8 mouse cellular contexts compared by ENCODE assay signal in genomic region chr11:117963872-117964271, GRCm38 (mm10). TPM values are rescaled to one million over a fixed set of nuclear protein-coding genes. Genes with fewer than 3 reads are reported as not detected.
DNase-seq lines count a peak whose midpoint lies in the region; ATAC-seq and TF ChIP-seq lines count a peak whose summit lies in the region.

No protein-coding gene starts in this region.

- H3K9ac ChIP-seq in heart, adult 2 months (ENCODE audit: low read depth, low read length): peak overlapping the region; percentile 68
- peak overlapping the region; percentile 45; the same call in 1 of the 2 replicates for H3K9ac ChIP-seq in forebrain, embryonic 11.5 days (ENCODE audit: low read length)
- H3K9ac ChIP-seq in liver, embryonic 14.5 days (replicated peaks): no peak overlapping the region; the same call in 1 of the 2 replicates

- H3K79me3 ChIP-seq in C2C12 (ENCODE audit: low read depth): peaks cover 35% of the 10 kb centered on the region

- H3K27me3 ChIP-seq in heart, adult 2 months (ENCODE audit: control insufficient read depth, insufficient read depth, low read length): no peaks in the 10 kb centered on the region
- H3K27me3 ChIP-seq in C2C12 (ENCODE audit: control insufficient read depth, insufficient read depth, insufficient read length): no peaks in the 10 kb centered on the region
- H3K27me3 ChIP-seq in forebrain, embryonic 11.5 days (ENCODE audit: control insufficient read depth, insufficient read depth, low read length): peaks cover 19% of the 10 kb centered on the region; the same call in 1 of the 2 replicates
- H3K27me3 ChIP-seq in liver, embryonic 14.5 days (ENCODE audit: control insufficient read depth, insufficient read depth, low read length): peaks cover 41% of the 10 kb centered on the region

- TF ChIP-seq EP300 in heart, adult 2 months (IDR thresholded peaks at IDR 0.05; ENCODE audit: insufficient read depth, low read depth, low read length): no peak
- no peak for TF ChIP-seq EP300 in liver, embryonic 14.5 days (IDR thresholded peaks at IDR 0.05; ENCODE audit: low read depth)

- no peaks in the 10 kb centered on the region for H3K9me3 ChIP-seq in forebrain, embryonic 11.5 days (ENCODE audit: control insufficient read depth, low read length)
- H3K9me3 ChIP-seq in liver, embryonic 14.5 days (ENCODE audit: control insufficient read depth, low read length): no peaks in the 10 kb centered on the region

- peak overlapping the region; percentile 49 for H3K4me3 ChIP-seq in heart, adult 2 months
- no peak overlapping the region for H3K4me3 ChIP-seq in C2C12 (ENCODE audit: insufficient read depth, poor library complexity, severe bottlenecking)
- peak overlapping the region; percentile 29 for H3K4me3 ChIP-seq in forebrain, embryonic 11.5 days (ENCODE audit: low read depth, low read length)
- peak overlapping the region; percentile 25 to 35 for H3K4me3 ChIP-seq in liver, embryonic 14.5 days (ENCODE audit: insufficient read depth in 1 of 2, low read depth in 2 of 2, low read length in 2 of 2)

- H3K4me2 ChIP-seq in forebrain, embryonic 11.5 days (ENCODE audit: low read depth, low read length, severe bottlenecking): peak overlapping the region; percentile 75
- H3K4me2 ChIP-seq in liver, embryonic 14.5 days (ENCODE audit: low read depth): peak overlapping the region; percentile 65

- peak overlapping the region; percentile 89 for H3K27ac ChIP-seq in heart, adult 2 months
- H3K27ac ChIP-seq in forebrain, embryonic 11.5 days (ENCODE audit: low read depth, low read length): peak overlapping the region; percentile 33
- no peak overlapping the region for H3K27ac ChIP-seq in liver, embryonic 14.5 days

- 7% methylated on average over 9 of the region's 9 CpGs for WGBS in heart, adult 2 months
- 2% methylated on average over 9 of the region's 9 CpGs for WGBS in forebrain, embryonic 11.5 days
- 2% methylated on average over 9 of the region's 9 CpGs for WGBS in liver, embryonic 14.5 days (ENCODE audit: insufficient replicate concordance)

- ATAC-seq in forebrain, embryonic 11.5 days (replicated peaks; ENCODE audit: low FRiP score): no peak
- no peak for ATAC-seq in liver, embryonic 14.5 days (ENCODE audit: insufficient read depth)

- TF ChIP-seq POLR2A in heart, adult 2 months (IDR thresholded peaks at IDR 0.05; ENCODE audit: insufficient read depth, low read depth, low read length): no peak

- no peak for TF ChIP-seq CTCF in heart, adult 2 months (IDR thresholded peaks at IDR 0.05)
- no peak for TF ChIP-seq CTCF in C2C12 (IDR thresholded peaks at IDR 0.05; ENCODE audit: control insufficient read depth, insufficient read depth, insufficient read length)
- TF ChIP-seq CTCF in liver, embryonic 14.5 days (IDR thresholded peaks at IDR 0.05; ENCODE audit: low read depth): no peak

- no peaks in the 10 kb centered on the region for H3K36me3 ChIP-seq in heart, adult 2 months (ENCODE audit: control insufficient read depth, insufficient read depth, low read length)
- peaks cover 31% of the 10 kb centered on the region for H3K36me3 ChIP-seq in C2C12 (ENCODE audit: control insufficient read depth, insufficient read depth)
- H3K36me3 ChIP-seq in forebrain, embryonic 11.5 days (ENCODE audit: control insufficient read depth, insufficient read depth, low read length): no peaks in the 10 kb centered on the region
- peaks cover 9% of the 10 kb centered on the region for H3K36me3 ChIP-seq in liver, embryonic 14.5 days (replicated peaks; ENCODE audit: control insufficient read depth, insufficient read depth, low read depth)

- intact Hi-C loops in heart, adult 2 months (cut with DNase I): loop anchor here (2.0 to 5.0 kb wide), 2 partner anchors 31 to 138 kb away; no protein-coding TSS in a partner anchor

- no peak for DNase-seq in heart, adult 2 months
- no peak for DNase-seq in heart, adult 9 months (ENCODE audit: low spot score in 2 of 2)
- no peak for DNase-seq in forebrain, embryonic 11.5 days (ENCODE audit: low spot score)
- no peak for DNase-seq in liver, embryonic 14.5 days (ENCODE audit: low read depth in 3 of 3, low spot score in 3 of 3)
- no peak for DNase-seq in retina, postnatal 1 day
- DNase-seq in layer of hippocampus, adult 11-12 months (ENCODE audit: low spot score): no peak
- DNase-seq in left cerebral cortex, adult 11 months (ENCODE audit: low spot score): no peak

- H3K79me2 ChIP-seq in heart, adult 2 months (replicated peaks; ENCODE audit: control insufficient read depth, insufficient read depth, low read length): no peaks in the 10 kb centered on the region
- peaks cover 44% of the 10 kb centered on the region for H3K79me2 ChIP-seq in C2C12 (ENCODE audit: control insufficient read depth, insufficient read depth)

- peaks cover 32% of the 10 kb centered on the region for H3K4me1 ChIP-seq in heart, adult 2 months (ENCODE audit: control insufficient read depth, insufficient read depth, low read length)
- peaks cover 51% of the 10 kb centered on the region for H3K4me1 ChIP-seq in forebrain, embryonic 11.5 days (replicated peaks; ENCODE audit: control insufficient read depth, insufficient read depth, low read length)
- peaks cover 3 to 36% of the 10 kb centered on the region in 2 experiments; a peak in 3 of 4 replicates for H3K4me1 ChIP-seq in liver, embryonic 14.5 days (replicated peaks; ENCODE audit: control insufficient read depth in 2 of 2, insufficient read depth in 2 of 2, low read length in 1 of 2)

- H3ac ChIP-seq in C2C12 (ENCODE audit: control insufficient read depth, insufficient read length, low read depth): peak overlapping the region; percentile 43

TF ChIP-seq in C2C12, 6 proteins besides CTCF, POLR2A, EP300 and RAD21:
- TF ChIP-seq FOSL1 (IDR thresholded peaks at IDR 0.05; ENCODE audit: insufficient read depth, low read length, poor library complexity, severe bottlenecking): no peak
- TF ChIP-seq MYOG (IDR thresholded peaks at IDR 0.05; ENCODE audit: control insufficient read depth, extremely low read depth, insufficient read length): no peak
- no peak for TF ChIP-seq USF1 (IDR thresholded peaks at IDR 0.05; ENCODE audit: low read depth)
- no peak for TF ChIP-seq MYOD1 (IDR thresholded peaks at IDR 0.05; ENCODE audit: control insufficient read depth, insufficient read length, low read depth)
- TF ChIP-seq MAX (IDR thresholded peaks at IDR 0.05): no peak
- no peak for TF ChIP-seq CEBPB (IDR thresholded peaks at IDR 0.05; ENCODE audit: low read depth)

RNA-seq across cellular contexts. Expression of gene Socs3, which starts 6.0 kb away (rescaled TPM):
- total RNA-seq in heart, adult 2 months (2021): 1 to 10 TPM; 2.8 to 4.5 TPM
- 3.7 and 4.4 TPM in 2 replicates for polyA plus RNA-seq in heart, adult 2 months (2012; rRNA removed)
- 12.5 TPM for polyA plus RNA-seq in C2C12 (2012; fragmentation: generic; extraction: Trizol)
- polyA plus RNA-seq in forebrain, embryonic 11.5 days (2014; fragmentation: Nextera tagmentation; extraction: Ambion mirVana): 5.4 and 5.9 TPM in 2 replicates
- polyA plus RNA-seq in liver, embryonic 14.5 days (2012; rRNA removed): 6.5 and 7.0 TPM in 2 replicates
- polyA plus RNA-seq in liver, embryonic 14.5 days (2014; fragmentation: Nextera tagmentation; extraction: Ambion mirVana): 2.2 and 2.7 TPM in 2 replicates

RNA-seq across cellular contexts. Expression of gene Pgs1, which starts 22.2 kb away (rescaled TPM):
- total RNA-seq in heart, adult 2 months (2021): 10 to 100 TPM; 17.9 to 18.1 TPM
- polyA plus RNA-seq in heart, adult 2 months (2012; rRNA removed): 21.8 and 26.5 TPM in 2 replicates
- 65.8 TPM for polyA plus RNA-seq in C2C12 (2012; fragmentation: generic; extraction: Trizol)
- polyA plus RNA-seq in forebrain, embryonic 11.5 days (2014; fragmentation: Nextera tagmentation; extraction: Ambion mirVana): 43.4 and 45.7 TPM in 2 replicates
- polyA plus RNA-seq in liver, embryonic 14.5 days (2012; rRNA removed): 11.9 and 12.9 TPM in 2 replicates
- 11.2 and 12.1 TPM in 2 replicates for polyA plus RNA-seq in liver, embryonic 14.5 days (2014; fragmentation: Nextera tagmentation; extraction: Ambion mirVana)
